Mouse (Mus musculus) spleen, postnatal 36 days (tissue): ENCODE results near the gene Cacybp.
A peak's percentile ranks its signal among the peaks of the same experiment; 100 is the strongest.

ENCODE experiments used
- DNase-seq, 2 experiments: peaks; one replicate each; pipeline ENCODE4 v3.0.0; 2022; ENCODE audit warnings: low spot score in 2 of 2, mixed read lengths in 1 of 2

The Cacybp gene

DNA sequence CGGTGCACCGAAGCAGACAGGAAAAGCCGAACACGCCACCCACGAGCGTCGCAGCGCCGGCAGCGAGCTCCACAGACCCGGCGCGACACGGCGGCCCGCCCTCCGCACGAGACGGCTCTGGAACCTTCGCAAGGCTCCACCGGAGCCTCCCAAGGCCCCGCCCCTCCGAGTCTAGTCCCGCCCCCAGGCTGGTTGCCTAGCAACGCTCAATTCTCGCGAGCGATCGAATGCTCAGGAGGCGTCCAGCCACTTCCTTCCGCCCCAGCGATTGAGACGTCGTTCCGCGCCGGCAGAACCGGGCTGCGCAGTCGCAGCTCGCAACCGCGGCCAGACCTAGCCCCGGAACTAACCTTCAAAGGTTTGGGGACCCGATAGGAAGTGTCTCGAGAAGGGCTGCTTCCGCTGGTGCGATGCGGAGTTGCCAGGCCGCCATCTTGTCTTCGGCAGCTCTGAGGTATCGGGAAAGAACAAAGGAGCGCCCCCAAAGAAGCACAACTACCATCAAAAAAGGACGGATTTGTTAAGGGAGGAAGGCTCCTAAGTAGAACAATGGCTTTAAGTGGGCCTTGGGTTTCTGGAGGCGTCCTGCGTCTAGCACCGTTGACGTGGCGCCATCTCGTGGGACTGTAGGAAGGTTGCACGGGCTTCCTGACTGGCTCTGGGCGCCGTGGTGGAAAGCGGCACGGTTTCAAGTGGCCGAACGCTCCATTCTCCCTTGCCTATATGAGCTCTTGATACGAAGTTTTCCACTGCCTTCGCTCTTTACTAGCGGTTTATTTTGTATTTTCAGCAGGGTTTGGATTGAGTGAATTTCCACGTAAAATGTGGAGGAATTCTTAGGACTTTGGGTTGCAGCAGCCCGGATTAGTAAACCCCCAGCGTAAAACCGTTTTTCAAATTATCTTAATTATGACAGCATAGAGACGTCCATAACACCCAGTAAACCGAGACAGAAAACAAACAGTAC lies at the start of gene Cacybp:
Cacybp (minus strand) TSS at position 173 of the 967 bp plus-strand sequence.
- DNase-seq: peak; percentile 99

DNA sequence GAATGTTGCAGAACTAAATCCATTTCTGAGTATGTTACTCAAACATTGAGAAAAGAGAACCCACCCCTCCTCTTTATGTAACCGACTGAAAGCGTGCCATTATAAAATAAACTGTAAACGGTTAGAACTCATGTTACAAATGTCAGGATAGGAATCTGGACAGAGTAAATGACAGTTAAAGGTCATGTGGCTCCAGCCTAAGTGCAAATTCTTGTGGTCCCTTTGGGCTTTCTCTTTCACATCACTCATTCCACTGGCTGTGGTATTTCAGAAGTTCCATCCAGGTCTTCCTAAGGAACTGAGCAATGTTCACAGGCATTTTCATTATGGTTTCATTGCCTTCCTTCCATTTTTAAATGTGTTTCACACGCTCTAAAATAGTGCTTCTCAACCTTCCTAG lies 49.7 kb upstream of the Cacybp start:
- DNase-seq: no peak

DNA sequence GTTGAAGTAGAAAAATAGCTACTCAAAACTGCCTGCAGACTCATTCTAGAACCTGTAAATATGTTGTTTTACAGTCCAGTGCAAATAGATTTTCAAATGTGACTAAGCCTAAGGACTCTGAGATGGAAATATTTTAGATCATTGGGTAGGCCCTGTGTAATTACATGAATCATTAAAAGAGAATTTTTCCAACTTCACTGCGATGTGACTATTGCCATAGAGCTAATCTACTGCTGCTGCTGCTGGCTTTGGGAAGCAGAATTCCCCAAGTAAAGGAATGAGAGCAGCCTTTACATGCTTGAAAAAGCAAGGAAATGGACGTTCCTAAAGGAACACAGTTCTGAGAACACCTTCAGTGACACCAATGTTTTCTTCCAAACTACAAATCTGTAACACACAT lies 49.2 kb upstream of the Cacybp start:
- no peak for DNase-seq

DNA sequence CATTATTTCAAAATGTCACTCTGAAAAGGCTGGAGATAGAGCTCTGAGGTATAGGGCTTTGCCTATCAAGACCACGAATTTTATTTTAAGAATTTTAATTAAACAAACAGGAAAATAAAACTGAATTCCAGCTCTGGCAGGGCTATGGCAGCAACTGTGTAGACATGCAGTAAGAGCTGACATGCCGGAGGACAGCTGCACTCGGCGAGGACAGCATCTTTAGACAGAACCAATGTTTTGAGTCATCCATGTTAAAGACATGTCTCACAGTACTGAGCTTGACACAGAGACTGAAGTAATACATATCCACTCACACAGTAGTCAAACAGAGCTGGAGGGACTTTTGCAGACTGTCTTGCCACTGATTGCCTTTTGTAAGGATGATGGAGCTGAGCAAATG lies 47.9 kb upstream of the Cacybp start:
- DNase-seq: no peak

DNA sequence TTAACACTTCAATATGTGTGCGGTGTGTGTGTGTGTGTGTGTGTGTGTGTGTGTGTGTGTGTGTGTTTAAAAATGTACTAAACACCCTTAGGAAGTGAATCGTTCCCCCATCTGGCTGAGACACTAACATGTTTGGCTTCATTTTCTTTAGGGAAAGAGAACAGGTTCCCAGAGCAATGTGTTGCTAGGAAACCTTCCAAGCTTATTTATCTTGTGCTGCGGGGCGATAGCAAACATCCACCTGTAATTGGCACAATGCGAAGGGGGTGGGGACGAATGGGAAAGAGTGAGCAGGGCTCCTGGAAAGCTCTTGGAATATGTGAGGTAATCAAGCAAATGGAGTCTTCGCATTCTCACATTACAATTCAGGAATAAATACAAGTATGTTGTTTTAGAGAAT lies 47.2 kb upstream of the Cacybp start:
- no peak for DNase-seq

DNA sequence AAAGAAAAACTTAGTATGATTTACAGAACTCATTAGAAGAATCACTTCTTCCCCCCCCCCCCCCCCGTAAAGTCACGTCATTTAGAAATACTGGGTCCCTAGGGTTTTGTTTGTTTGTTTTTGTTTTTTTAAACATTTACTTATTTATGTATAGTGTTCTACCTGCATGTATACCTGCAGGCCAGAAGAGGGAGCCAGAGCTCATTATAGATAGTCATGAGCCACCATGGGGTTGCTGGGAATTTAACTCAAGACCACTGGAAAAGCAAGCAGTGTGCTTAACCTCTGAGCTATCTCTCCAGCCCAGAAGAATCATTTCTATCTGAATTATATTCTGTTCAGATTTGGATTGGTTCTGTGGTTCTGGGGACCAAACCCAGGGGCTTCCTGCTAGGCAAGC lies 40.4 kb upstream of the Cacybp start:
- DNase-seq: no peak

DNA sequence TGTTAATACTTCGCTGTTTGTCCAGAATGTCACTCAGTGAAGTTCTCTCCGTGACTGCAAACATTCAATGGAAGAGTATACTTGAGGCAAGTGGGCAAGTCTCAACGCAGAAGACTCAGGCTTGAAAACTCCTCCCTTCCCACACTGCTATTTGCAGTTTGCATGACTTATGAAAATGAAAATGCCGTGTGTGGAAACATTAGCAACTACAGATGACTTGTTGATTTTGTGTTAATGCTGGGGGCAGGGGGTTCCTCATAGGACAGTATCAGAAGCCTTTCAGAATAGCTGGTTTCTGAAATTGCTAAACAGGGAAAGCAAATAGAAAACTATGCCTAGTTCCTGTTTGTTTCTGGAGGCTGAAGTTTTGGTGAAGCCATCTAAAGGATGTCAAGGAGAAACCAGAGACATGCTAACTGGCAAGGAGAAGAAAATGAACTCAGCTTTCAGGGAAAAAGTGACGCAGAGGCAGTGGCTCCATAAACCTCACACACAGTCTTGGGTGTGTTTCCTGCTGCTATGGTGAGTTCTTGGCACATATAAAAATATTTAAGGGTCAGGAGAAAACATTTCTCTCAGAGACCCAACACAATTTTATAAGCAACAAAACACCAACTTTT lies 38.8 kb upstream of the Cacybp start:
- DNase-seq: no peak

DNA sequence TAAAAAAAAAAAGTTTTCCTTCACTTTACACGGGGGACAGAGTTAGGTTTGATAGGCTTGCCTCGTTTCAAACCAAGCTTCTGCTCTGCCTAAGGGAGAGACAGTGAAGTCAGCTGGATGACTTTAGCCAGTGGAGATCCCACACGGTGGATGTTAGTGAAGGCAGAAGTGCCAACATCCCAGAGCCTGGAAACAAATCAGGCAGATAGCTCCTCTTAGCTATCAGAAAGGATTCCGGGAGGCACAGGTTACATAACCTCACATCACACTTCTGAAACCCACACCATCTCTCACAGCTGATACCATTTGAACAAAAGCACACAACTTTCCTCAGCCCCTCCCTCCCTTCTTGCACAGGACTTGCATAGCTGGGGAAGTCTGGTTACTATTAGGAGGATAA lies 38.1 kb upstream of the Cacybp start:
- no peak for DNase-seq

DNA sequence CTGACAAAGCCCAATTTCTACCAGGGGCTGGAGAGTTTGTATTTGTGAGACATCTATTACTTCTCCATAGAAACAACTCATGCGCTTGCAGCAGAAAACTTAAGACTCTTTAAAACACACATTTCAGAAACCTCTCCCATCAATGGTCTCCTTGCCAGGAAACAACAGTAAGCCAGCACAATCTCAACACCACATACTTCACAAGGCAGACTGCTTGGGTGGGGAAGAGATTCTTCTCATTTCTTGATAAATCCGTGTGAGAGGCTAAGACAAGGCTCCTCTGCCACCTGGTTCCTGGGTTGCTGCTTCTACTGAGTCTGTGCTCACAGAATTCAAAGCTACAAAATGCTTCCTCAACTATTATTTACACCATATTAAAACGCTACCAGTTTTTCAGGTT lies 37.1 kb upstream of the Cacybp start:
- DNase-seq: no peak

DNA sequence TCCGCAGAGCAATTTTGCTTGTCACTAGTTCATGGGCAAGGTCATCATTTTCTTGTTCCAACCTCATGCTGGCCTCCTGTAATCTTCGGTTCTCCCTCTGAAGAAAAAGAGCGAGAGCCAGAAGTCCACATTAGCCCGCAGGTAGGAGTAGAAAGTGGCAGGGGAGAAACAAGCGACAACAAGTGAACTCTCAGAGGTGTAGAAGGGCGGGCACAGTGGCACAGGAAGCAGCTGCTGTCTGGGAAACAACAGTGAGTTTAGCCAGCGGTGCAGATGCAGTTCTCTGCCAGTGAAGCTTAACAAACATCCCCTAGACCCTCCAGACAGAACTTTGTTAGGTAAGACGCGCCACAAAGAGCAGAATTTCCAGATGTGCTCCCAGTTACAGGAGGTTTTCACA lies 34.8 kb upstream of the Cacybp start:
- DNase-seq: peak; percentile 76 to 81

DNA sequence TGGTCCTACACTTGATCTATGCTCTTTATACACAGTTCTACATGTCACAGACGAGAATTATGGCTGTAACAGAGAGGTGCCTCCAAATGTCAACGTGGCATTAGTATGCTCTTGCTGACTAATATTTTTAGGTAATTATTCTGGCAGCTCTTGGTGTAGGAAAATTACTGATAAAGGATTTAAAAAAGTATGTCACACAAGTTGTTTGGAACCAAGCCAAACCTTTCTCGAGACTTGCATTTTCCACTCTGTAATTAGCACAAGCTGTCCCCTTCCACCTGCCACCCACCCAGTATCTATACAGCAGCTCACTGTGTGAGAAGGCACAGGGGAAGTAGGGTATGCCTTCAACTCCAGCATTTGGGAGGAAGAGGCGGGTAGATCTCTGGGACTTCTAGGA lies 34.2 kb upstream of the Cacybp start:
- DNase-seq: peak; percentile 53 to 60

DNA sequence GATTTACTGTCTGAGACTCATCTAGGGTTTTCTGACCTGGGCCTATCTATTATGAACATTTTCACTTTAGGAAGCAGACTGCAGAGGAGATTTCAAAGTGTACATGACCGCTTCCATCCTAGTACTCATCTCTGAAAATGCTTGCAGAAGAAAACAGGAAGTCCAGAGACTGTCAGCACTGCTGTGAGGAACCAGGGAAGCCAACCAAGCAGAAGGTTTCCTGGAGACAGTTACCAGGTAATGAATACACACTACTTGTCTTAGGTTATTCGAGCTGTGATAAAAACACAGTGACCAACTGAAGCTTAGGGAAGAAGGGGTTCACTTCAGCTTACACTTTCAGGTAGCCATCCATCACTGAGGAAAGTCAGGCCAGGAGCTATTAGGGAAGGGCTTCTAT lies 33.3 kb upstream of the Cacybp start:
- peak; percentile 78 to 80 for DNase-seq

DNA sequence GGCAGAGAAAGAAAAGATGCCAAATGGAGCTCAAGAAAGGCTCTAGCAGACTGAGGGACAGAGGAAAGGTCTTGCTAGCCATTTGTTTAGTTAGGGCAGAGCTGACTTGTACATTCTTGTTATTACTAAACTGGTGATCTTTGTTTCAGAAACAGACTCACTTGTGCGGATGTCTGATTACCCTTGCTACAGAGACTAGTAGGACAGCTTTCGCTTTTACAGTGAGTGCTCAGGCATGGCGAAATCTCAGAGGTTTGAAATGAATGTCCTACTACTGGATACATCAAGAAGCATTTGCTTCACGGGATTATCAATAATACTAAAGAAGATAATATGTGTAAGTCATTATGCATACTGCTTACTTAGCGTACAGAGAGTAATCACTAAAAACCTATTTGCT lies 32.0 kb upstream of the Cacybp start:
- DNase-seq: no peak

DNA sequence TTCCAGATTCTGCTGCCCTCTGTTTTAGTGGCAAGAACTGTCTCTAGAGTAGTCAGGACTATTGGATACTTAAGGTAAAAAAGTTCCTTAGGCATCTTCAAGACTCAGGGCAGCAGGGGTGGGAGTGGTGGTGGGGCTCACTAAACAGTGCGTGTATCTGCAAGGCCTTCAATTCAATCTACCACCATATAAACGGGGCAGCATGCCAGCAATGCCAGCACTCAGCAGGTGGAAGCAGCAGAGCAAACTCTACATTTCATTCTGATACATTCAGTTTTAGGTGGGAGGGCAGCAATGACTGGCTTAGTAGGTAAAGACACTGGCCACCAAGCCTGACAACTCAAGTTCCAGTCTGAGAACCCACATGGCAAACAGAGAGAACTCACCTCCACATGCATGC lies 27.4 kb upstream of the Cacybp start:
- DNase-seq: no peak

DNA sequence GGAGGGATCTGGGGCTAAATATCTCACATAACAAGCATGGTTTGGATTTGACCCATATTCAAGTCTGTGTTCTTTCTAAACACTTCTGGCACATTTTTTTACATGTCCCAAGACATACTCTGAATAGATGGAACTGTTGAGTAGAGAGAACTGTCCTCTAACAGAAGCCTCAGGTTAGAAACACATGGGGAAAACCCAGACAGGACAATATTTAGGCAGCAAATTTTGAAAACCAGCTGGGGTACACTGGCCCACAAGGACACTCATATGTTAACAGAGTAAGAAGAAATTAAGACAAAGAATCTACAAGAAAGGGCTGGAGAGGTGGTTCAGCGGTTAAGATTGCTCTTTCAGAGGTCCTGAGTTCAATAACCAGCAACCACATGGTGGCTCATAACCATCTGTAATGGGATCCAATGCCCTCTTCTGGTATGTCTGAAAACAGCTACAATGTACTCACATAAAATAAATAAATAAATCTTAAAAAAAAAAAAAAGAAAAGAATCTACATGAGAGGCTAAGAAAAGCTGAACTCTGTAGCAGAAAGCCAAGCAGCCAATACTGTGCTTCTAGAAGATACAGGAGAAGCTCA lies 26.3 kb upstream of the Cacybp start:
- no peak for DNase-seq

DNA sequence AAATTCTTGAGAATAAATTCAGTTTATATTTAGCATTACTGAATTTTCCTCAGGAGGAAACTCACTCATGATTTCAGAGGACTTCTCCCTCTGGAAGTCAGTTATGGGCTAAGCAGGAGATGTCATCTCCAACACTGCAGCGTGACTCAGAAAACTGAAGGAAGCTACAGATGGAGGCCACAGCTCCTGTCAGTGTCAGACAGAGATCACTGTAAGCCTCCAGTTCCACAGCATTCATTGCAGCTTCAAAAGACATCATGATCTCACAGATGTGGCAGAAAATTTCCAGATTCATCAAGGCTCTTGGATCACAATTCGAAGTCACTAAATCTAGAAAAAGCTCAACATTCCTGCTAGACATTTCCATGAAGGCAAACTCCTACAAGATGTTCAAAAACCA lies 25.3 kb upstream of the Cacybp start:
- no peak for DNase-seq

DNA sequence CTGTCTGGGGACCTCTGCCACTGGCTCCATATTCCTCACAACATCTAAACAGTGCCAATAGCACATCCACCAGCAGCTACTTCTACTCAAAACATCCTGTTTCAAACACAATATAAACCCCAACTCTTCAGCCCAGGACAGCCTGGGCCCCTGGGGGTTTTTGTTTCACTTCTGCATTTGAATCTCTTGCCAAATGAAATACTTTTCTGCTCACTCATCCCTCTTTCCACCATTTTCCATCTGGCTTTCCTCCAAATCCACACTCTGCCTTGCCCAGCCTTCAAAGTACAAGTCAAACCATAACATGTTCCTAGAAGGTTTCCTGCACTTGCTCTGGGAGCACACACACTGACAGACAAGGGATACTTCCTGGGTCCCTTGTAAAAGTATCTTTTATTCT lies 21.2 kb upstream of the Cacybp start:
- peak; percentile 74 to 78 for DNase-seq

DNA sequence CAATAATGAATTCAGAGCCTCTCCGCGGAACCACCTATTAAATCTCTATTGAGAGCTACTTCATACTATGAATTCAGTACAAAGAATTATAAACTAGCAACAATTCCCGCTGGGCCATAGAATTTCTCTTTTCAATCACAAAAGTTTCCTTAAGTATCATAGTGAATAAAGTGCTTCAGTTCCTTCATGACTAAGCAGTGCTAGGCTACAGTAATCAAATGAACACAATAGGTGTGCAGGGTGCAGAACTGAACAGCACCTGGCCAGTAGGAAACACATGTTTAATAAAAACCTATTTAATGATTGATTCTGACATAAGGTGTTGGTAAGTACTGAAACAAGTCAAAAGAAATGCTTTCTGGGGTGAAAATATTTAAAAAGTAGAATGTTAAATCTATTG lies 19.4 kb upstream of the Cacybp start:
- no peak for DNase-seq

DNA sequence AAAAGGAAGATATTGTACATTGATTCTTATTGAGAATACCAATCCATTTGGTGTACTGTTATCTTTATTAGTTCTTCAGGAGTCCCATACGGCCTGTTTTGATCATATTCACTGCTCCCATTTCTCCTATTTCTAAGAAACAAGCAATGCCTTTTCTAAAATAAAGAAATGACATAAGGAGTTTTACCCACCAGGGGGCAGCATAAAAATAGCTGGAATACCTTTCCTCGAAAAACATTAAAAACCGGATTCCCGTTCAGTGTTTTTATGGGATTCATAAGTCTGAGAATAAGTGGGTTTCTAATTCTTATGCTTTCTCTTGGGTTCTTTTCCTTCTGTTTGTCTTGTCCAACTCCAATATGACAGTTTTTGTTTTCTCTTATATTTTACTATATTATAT lies 18.3 kb upstream of the Cacybp start:
- DNase-seq: peak in 1 of 2 experiments; percentile 36

DNA sequence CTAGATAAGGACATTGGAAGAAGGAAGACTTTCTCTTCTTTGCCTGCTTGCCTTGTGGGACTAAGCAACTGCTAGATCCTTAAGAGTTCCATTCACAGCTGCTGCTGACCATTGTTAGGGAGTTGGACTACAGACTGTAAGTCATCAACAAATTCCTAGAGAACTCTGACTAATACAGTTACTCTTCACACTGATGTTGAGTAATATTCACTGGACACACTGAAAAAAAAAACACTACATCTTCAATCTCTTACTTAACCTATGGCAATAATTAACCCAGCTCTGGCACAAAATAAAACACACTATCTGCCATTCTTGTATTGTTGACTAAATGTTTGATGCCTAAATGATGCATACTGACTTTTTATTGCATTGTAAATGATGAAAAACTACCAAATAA lies 15.2 kb upstream of the Cacybp start:
- no peak for DNase-seq

DNA sequence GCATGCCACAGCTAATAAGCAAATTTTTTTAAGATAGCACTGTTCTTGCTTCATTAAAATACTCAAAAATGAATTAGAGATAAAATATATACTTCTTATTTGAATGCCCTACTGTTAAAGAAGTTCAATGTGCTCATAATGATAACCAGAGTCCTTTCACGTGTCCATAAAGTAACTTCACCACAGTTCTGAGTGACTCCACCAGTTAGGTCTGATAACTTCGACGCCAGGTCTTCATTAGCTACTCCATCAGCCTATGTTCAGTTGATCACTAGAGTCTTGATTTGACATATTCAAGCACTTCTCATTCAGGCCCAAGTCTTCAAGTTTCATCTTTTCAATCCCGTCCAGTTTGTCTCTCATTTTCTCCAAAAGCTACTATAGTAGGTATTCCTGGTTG lies 14.5 kb upstream of the Cacybp start:
- DNase-seq: no peak

DNA sequence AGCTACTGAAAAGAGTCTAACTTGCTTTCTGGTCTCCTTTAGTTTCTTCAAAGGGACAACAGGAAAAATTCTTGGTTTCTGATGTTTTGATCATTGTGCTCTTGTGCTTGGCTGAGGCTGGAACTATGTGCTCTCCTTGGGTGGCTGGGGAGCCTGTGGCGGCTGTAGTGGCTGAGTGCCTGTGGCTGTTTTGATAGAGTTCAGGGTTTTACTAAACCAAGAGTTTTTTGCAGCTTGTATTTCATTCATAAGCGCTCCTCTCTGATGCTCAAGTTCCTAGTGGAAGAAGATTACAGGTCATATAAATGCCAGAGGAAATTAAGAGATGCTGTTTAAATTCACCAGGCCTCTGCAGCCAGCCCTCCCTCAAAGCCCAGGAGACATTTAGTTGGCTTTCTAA lies 11.4 kb upstream of the Cacybp start:
- no peak for DNase-seq

DNA sequence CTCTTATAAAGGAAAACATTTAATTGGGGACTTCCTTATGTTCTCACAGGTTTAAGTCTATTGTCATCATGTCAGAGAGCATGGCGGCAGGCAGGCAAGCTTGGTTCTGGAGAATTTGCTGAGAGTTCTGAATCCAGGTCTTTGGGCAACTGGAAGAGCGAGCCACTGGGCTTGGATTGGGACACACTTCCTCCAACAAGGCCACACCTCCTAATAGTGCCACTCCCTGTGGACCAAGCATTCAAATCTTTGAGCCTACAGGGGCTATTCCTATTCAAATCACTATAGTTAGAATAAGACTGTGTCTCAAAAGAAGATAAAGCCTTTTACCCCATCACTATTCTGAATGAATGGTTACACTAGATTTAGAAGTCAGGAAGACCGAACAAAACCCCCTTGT lies 5.2 kb upstream of the Cacybp start:
- DNase-seq: no peak
